ENCODE assay signal across 2 mouse cellular contexts in the genomic region with DNA sequence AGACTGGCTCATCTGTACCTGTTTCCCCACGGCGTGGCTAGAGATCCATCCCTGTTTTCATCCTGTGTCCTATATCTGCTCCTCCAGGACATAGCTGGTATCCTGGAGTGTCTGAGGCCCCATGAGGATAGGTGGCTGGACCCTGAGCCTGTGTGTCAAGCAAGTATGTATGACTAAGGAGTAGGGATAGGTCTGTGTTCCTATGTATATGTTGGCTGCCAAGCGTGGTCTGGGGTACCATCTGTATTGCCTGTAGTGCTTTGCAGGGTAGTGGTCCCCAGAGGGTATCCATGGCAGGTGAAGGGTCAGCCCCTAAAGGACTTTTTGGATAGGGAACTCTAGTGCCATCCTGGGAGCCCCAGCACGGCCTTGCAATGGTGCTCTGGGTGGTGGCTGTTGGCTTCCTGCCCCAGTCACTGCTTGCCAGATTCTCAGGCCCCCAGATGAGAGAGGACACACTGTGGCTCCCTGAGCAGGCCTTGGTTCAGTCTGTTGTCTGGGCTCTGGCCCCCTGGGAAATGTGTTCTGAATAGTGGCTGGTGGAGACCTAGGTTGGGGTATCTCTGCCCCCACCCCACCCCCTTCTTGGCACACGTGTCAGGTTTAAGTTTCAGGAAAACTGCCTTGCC.
TF ChIP-seq lines count a peak whose summit lies in the region.

No protein-coding gene starts in this region.

TF ChIP-seq in MEL, 35 proteins besides CTCF, POLR2A, EP300 and RAD21:
- TF ChIP-seq E2F4 (IDR thresholded peaks at IDR 0.05; ENCODE audit: borderline replicate concordance, low read depth, low read length) (no peak), NELFE (IDR thresholded peaks at IDR 0.05; ENCODE audit: low read depth, low read length) (no peak), MAFK (IDR thresholded peaks at IDR 0.05; ENCODE audit: borderline replicate concordance, low read depth, low read length) (no peak), MYB (IDR thresholded peaks at IDR 0.05; ENCODE audit: low read depth, low read length) (no peak), UBTF (IDR thresholded peaks at IDR 0.05; ENCODE audit: borderline replicate concordance, insufficient read depth, low read depth, low read length) (no peak), ELF1 (IDR thresholded peaks at IDR 0.05; ENCODE audit: low read depth, low read length) (no peak)
TF ChIP-seq in MEL: peak in this region for 0.

TF ChIP-seq in myocyte, 11 proteins besides CTCF, POLR2A, EP300 and RAD21:
- no peak for TF ChIP-seq CEBPB (IDR thresholded peaks at IDR 0.05; ENCODE audit: insufficient read depth, poor library complexity, severe bottlenecking)
- TF ChIP-seq TCF3 (IDR thresholded peaks at IDR 0.05; ENCODE audit: insufficient read length, low read depth): no peak
- no peak for TF ChIP-seq REST (IDR thresholded peaks at IDR 0.05; ENCODE audit: insufficient read depth, insufficient read length)
- TF ChIP-seq MYOD1 (IDR thresholded peaks at IDR 0.05; ENCODE audit: control insufficient read depth in 1 of 3, insufficient read length in 2 of 3, low read depth in 2 of 3): no peak
- no peak for TF ChIP-seq MAX (IDR thresholded peaks at IDR 0.05; ENCODE audit: low read depth)
- no peak for TF ChIP-seq POLR2AphosphoS2 (IDR thresholded peaks at IDR 0.05; ENCODE audit: insufficient read length, low read depth)
- no peak for TF ChIP-seq USF1 (IDR thresholded peaks at IDR 0.05; ENCODE audit: low read depth)
- no peak for TF ChIP-seq TCF12 (IDR thresholded peaks at IDR 0.05; ENCODE audit: insufficient read depth, poor library complexity, severe bottlenecking)
- no peak for TF ChIP-seq MYOG (IDR thresholded peaks at IDR 0.05; ENCODE audit: control insufficient read depth in 1 of 3, insufficient read depth in 1 of 3, insufficient read length in 2 of 3, low read depth in 2 of 3)
- no peak for TF ChIP-seq SRF (IDR thresholded peaks at IDR 0.05; ENCODE audit: control insufficient read depth, insufficient read length, low read depth)
- TF ChIP-seq E2F4 (IDR thresholded peaks at IDR 0.05; ENCODE audit: insufficient read depth): no peak
